Mouse (Mus musculus) ES-Bruce4 (cell line): ENCODE results near the gene Hoxd10. TPM values are rescaled to one million over a fixed set of nuclear protein-coding genes. Genes with fewer than 3 reads are reported as not detected.

Experiments used
- H3K27ac ChIP-seq: 2 replicates; pipeline ENCODE4 v1.5.1; 2012; ENCODE audit warnings: low read length, inconsistent platforms; ENCODE audit not compliant: insufficient read depth
- H3K27me3 ChIP-seq: 2 replicates; pipeline ENCODE4 v1.6.1; 2012; ENCODE audit warnings: mild to moderate bottlenecking, low read length, inconsistent platforms; ENCODE audit not compliant: control insufficient read depth, poor library complexity, insufficient read depth, severe bottlenecking
- H3K36me3 ChIP-seq: 2 replicates; pipeline ENCODE4 v1.6.1; 2012; ENCODE audit warnings: inconsistent platforms, mild to moderate bottlenecking, low read length, moderate library complexity; ENCODE audit not compliant: control insufficient read depth, poor library complexity, insufficient read depth, severe bottlenecking
- H3K4me1 ChIP-seq: one replicate; pipeline ENCODE4 v1.8.1; 2011; ENCODE audit warnings: low read length; ENCODE audit not compliant: control insufficient read depth, insufficient read depth
- H3K4me3 ChIP-seq: 2 replicates; pipeline ENCODE4 v1.5.1; 2011; ENCODE audit warnings: low read depth, mild to moderate bottlenecking, low read length
- H3K9ac ChIP-seq: 2 replicates; pipeline ENCODE4 v1.6.1; 2012; ENCODE audit warnings: low read depth, mild to moderate bottlenecking, inconsistent platforms; ENCODE audit not compliant: poor library complexity, severe bottlenecking
- H3K9me3 ChIP-seq: replicated peaks from 2 replicates; pipeline ENCODE4 v1.6.1; 2012; ENCODE audit warnings: mild to moderate bottlenecking, low read length, inconsistent platforms; ENCODE audit not compliant: control insufficient read depth, poor library complexity, insufficient read depth, severe bottlenecking
- CTCF ChIP-seq: IDR thresholded peaks from one replicate; pipeline ENCODE4 v1.8.1; 2011; ENCODE audit warnings: low read depth, low read length
- EP300 ChIP-seq: IDR thresholded peaks from 2 replicates; pipeline ENCODE4 v1.6.1; 2011; ENCODE audit warnings: low read depth, low read length; ENCODE audit not compliant: insufficient read depth
- POLR2A ChIP-seq: IDR thresholded peaks from one replicate; pipeline ENCODE4 v1.8.1; 2011; ENCODE audit warnings: low read length; ENCODE audit not compliant: insufficient read depth
- polyA plus RNA-seq: library from polyadenylated mRNA; stranded (reverse); fragments of >200 nt; gene quantifications from 2 replicates; pipeline ENCODE4 v1.2.4, GENCODE M21; 2011; ENCODE audit warnings: low read depth; ENCODE audit not compliant: missing spikeins, insufficient read depth, insufficient read length

Hoxd10 gene
- polyA plus RNA-seq, 1 experiment, result not detected

- H3K4me3 ChIP-seq, result no peak overlapping the region
- no peak overlapping the region for H3K9ac ChIP-seq
- peaks cover 39% of the 10 kb centered on the region for H3K27me3 ChIP-seq
- no peak for TF ChIP-seq EP300
- TF ChIP-seq CTCF, result no peak
- TF ChIP-seq POLR2A, result no peak
- no peak overlapping the region for H3K27ac ChIP-seq
- no peaks in the 10 kb centered on the region for H3K9me3 ChIP-seq
- H3K4me1 ChIP-seq, result no peaks in the 10 kb centered on the region
- no peaks in the 10 kb centered on the region for H3K36me3 ChIP-seq
Observed at GRCm38 (mm10) chr2:74714156-74714789, 22.5 kb downstream of the Hoxd10 start.

- peaks cover 34% of the 10 kb centered on the region for H3K27me3 ChIP-seq
- H3K4me3 ChIP-seq, result no peak overlapping the region
- no peak for TF ChIP-seq POLR2A
- TF ChIP-seq EP300, result no peak
- no peak for TF ChIP-seq CTCF
- no peaks in the 10 kb centered on the region for H3K36me3 ChIP-seq
- no peaks in the 10 kb centered on the region for H3K9me3 ChIP-seq
- no peak overlapping the region for H3K9ac ChIP-seq
- peaks cover 1% of the 10 kb centered on the region for H3K4me1 ChIP-seq
- no peak overlapping the region for H3K27ac ChIP-seq
Observed at GRCm38 (mm10) chr2:74714881-74715280, 23.2 kb downstream of the Hoxd10 start.

GRCm38 (mm10) chr2:74715504-74716241 lies 23.9 kb downstream of the Hoxd10 start:
- Histone ChIP-seq H3K27me3 (peaks cover 28% of the 10 kb centered on the region), H3K4me3 (peak overlapping the region; percentile 73), H3K4me1 (peaks cover 1% of the 10 kb centered on the region), H3K9ac (no peak overlapping the region), H3K36me3 (no peaks in the 10 kb centered on the region), H3K9me3 (no peaks in the 10 kb centered on the region), H3K27ac (no peak overlapping the region)
- TF ChIP-seq POLR2A (no peak), CTCF (peak; percentile 80)

DNA sequence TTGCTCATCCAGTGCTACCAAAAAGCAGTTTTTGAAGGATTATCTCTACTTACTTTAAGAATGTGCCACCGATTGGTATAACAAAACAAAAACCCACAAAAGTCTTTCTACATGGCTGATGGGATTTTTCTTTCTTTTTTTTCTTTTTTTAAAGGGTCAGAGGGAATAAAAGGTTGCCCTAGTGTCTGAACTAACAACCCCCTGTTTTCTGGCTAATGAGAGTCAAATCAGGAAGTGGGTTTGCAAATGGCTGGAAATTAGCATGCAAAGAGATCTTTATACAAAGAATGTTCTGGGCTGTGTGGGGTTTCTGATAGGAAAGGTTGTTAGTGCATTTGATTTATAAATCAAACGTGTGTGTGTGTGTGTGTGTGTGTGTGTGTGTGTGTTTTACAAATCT lies 28.7 kb downstream of the Hoxd10 start:
- no peak for TF ChIP-seq CTCF
- no peak for TF ChIP-seq EP300
- TF ChIP-seq POLR2A, result no peak
- Histone ChIP-seq H3K9me3 (no peaks in the 10 kb centered on the region), H3K4me1 (peaks cover 1% of the 10 kb centered on the region), H3K27ac (no peak overlapping the region), H3K27me3 (peaks cover 16% of the 10 kb centered on the region), H3K4me3 (no peak overlapping the region), H3K36me3 (no peaks in the 10 kb centered on the region), H3K9ac (no peak overlapping the region)

DNA sequence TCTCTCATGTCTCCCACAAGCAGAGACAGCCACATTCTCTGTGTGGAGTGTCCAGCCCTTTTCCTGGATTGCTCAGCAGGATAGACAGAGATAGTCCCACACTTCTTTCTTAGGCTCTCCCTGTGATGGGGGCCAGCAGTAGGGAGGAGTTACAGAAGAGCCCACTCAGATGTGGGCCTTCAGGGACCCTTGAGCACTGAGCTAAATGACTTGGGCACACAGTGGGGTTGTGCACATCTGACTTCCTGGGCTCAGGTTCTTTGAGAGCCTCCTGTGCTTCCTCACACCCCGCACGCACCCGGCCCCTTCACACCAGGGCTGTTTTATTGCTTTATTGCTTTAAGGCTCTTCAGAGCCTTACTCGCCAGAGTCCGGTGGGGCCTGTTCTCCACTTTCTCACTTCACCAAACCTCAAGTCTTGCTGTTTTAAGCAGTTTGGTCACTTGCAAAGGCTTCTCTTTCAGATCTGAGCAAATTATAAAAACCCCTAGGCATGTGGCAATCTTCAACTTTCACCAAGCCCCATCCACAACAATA lies 29.3 kb downstream of the Hoxd10 start:
- Histone ChIP-seq H3K9me3 (no peaks in the 10 kb centered on the region), H3K9ac (no peak overlapping the region), H3K36me3 (no peaks in the 10 kb centered on the region), H3K4me3 (no peak overlapping the region), H3K27me3 (peaks cover 19% of the 10 kb centered on the region), H3K27ac (no peak overlapping the region), H3K4me1 (peaks cover 1% of the 10 kb centered on the region)
- TF ChIP-seq POLR2A (no peak), EP300 (no peak), CTCF (no peak)

DNA sequence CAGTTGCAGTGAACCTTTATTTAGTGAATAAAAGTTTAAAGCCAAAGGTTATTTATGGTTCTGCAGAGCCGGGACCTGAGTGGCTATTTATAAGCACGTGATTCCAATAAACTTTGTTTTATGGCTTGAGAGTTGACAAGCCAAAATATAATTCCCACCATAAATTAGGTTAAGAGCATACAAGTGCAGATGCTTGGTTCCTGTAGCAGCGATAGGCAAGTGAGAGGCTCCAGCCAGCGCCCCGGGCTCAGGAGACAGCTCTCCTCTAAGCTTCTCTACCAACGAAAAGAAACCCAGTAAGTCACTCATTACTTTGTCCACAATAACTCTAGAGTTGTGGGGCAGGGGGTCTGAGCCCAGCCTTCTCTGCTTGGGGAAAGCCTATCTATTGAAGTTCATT lies 30.2 kb downstream of the Hoxd10 start:
- Histone ChIP-seq H3K27me3 (peaks cover 25% of the 10 kb centered on the region), H3K27ac (no peak overlapping the region)

More for the DNA sequence above, 30.2 kb downstream of the Hoxd10 start:
- Histone ChIP-seq H3K4me3 (no peak overlapping the region), H3K4me1 (peaks cover 1% of the 10 kb centered on the region), H3K9ac (no peak overlapping the region), H3K9me3 (no peaks in the 10 kb centered on the region), H3K36me3 (no peaks in the 10 kb centered on the region)
- TF ChIP-seq EP300 (no peak), CTCF (no peak), POLR2A (no peak)
